Mouse (Mus musculus): ENCODE results near the gene Poln.

Poln gene

GRCm38 (mm10) chr5:34119121-34119856 lies 50.0 kb downstream of the Poln start:
- in situ Hi-C loops (cut with MboI, MseI), result no loop called here

- in situ Hi-C loops (cut with MboI, MseI), result no loop called here
Measured at GRCm38 (mm10) chr5:34105681-34106080, 63.6 kb downstream of the Poln start.

- in situ Hi-C loops (cut with MboI, MseI), result no loop called here
Measured at GRCm38 (mm10) chr5:34097333-34097732, 71.9 kb downstream of the Poln start.

- in situ Hi-C loops (cut with MboI, MseI), result no loop called here
Measured at GRCm38 (mm10) chr5:34093021-34093420, 76.2 kb downstream of the Poln start.

GRCm38 (mm10) chr5:34032520-34032919 lies 136.7 kb downstream of the Poln start:
- in situ Hi-C loops (cut with MboI, MseI), result no loop called here

GRCm38 (mm10) chr5:34031022-34031421 lies 138.2 kb downstream of the Poln start:
- in situ Hi-C loops (cut with MboI, MseI), result no loop called here

GRCm38 (mm10) chr5:34030101-34030500 lies 139.1 kb downstream of the Poln start:
- in situ Hi-C loops (cut with MboI, MseI), result no loop called here

GRCm38 (mm10) chr5:34018968-34019367 lies 150.3 kb downstream of the Poln start:
- in situ Hi-C loops (cut with MboI, MseI), result no loop called here

GRCm38 (mm10) chr5:34014652-34015051 lies 154.6 kb downstream of the Poln start:
- in situ Hi-C loops (cut with MboI, MseI), result no loop called here

- in situ Hi-C loops (cut with MboI, MseI), result no loop called here
Measured at GRCm38 (mm10) chr5:34007392-34007941, 161.8 kb downstream of the Poln start.

- in situ Hi-C loops (cut with MboI, MseI), result no loop called here
Measured at GRCm38 (mm10) chr5:34006832-34007231, 162.4 kb downstream of the Poln start.

GRCm38 (mm10) chr5:34004618-34005017 lies 164.6 kb downstream of the Poln start:
- in situ Hi-C loops (cut with MboI, MseI), result no loop called here

GRCm38 (mm10) chr5:34002636-34003035 lies 166.6 kb downstream of the Poln start:
- in situ Hi-C loops (cut with MboI, MseI), result no loop called here

- in situ Hi-C loops (cut with MboI, MseI), result no loop called here
Measured at GRCm38 (mm10) chr5:34001401-34001800, 167.8 kb downstream of the Poln start.

GRCm38 (mm10) chr5:34000809-34001208 lies 168.4 kb downstream of the Poln start:
- in situ Hi-C loops (cut with MboI, MseI), result no loop called here

GRCm38 (mm10) chr5:33999466-34000090 lies 169.7 kb downstream of the Poln start:
- in situ Hi-C loops (cut with MboI, MseI), result no loop called here

GRCm38 (mm10) chr5:33998505-33998877 lies 170.8 kb downstream of the Poln start:
- in situ Hi-C loops (cut with MboI, MseI), result no loop called here

GRCm38 (mm10) chr5:33997829-33998504 lies 171.3 kb downstream of the Poln start:
- in situ Hi-C loops (cut with MboI, MseI), result no loop called here

- in situ Hi-C loops (cut with MboI, MseI), result no loop called here
Measured at GRCm38 (mm10) chr5:33997051-33997741, 172.1 kb downstream of the Poln start.

GRCm38 (mm10) chr5:33996694-33997045 lies 172.6 kb downstream of the Poln start:
- in situ Hi-C loops (cut with MboI, MseI), result no loop called here

- in situ Hi-C loops (cut with MboI, MseI), result no loop called here
Measured at GRCm38 (mm10) chr5:33995843-33996693, 173.2 kb downstream of the Poln start, which contains the start of gene Nat8l. Gene Nat8l (plus strand): TSS chr5:33995984.

Measured in regulatory T cell (primary cell).